Mouse (Mus musculus) stomach, embryonic 14.5 days (tissue): ENCODE measurements around the gene Fnbp1. TPM values are rescaled to one million over a fixed set of nuclear protein-coding genes. Genes with fewer than 3 reads are reported as not detected.

ENCODE experiments used
- ATAC-seq: fragments of 200-750 bp; cut with Nextera tagmentation; 2 replicates; pipeline ENCODE4 v1.8.0; 2017; ENCODE audit warnings: low read depth, moderate TSS enrichment; ENCODE audit not compliant: insufficient number of reproducible peaks, insufficient read depth, low FRiP score
- H3K27ac ChIP-seq: fragments of 300-500 bp; sonication (generic); 2 replicates; pipeline ENCODE4 v1.5.1; 2014; ENCODE audit warnings: mild to moderate bottlenecking, low read length, moderate library complexity, mixed read lengths
- H3K27me3 ChIP-seq: fragments of 300-500 bp; sonication (generic); 2 replicates; pipeline ENCODE4 v1.6.1; 2014; ENCODE audit warnings: low read length, control low read depth, mixed read lengths; ENCODE audit not compliant: control insufficient read depth, insufficient read depth
- H3K36me3 ChIP-seq: fragments of 300-500 bp; sonication (generic); 2 replicates; pipeline ENCODE4 v1.6.1; 2014; ENCODE audit warnings: mild to moderate bottlenecking, control low read depth, low read length, moderate library complexity, mixed read lengths; ENCODE audit not compliant: control insufficient read depth, insufficient read depth
- H3K4me1 ChIP-seq: fragments of 300-500 bp; sonication (generic); 2 replicates; pipeline ENCODE4 v1.6.1; 2014; ENCODE audit warnings: low read length, control low read depth, mixed read lengths; ENCODE audit not compliant: control insufficient read depth, insufficient read depth
- H3K4me2 ChIP-seq: fragments of 300-500 bp; sonication (generic); replicated peaks from 2 replicates; pipeline ENCODE4 v1.6.1; 2014; ENCODE audit warnings: low read depth, low read length, control low read depth
- H3K4me3 ChIP-seq: fragments of 300-500 bp; sonication (generic); 2 replicates; pipeline ENCODE4 v1.5.1; 2014; ENCODE audit warnings: low read depth, low read length, control low read depth
- H3K9ac ChIP-seq: fragments of 300-500 bp; sonication (generic); replicated peaks from 2 replicates; pipeline ENCODE4 v1.6.1; 2014; ENCODE audit warnings: low read depth, mild to moderate bottlenecking, control low read depth, low read length, moderate library complexity, mixed read lengths
- H3K9me3 ChIP-seq: fragments of 300-500 bp; sonication (generic); 2 replicates; pipeline ENCODE4 v1.6.1; 2016; ENCODE audit warnings: low read depth, low read length, control low read depth; ENCODE audit not compliant: control insufficient read depth
- WGBS: fragments of 180-500 bp; shearing (Covaris S2); extraction: QIAGEN DNeasy Blood & Tissue Kit; methylation state at CpG from one replicate; pipeline ENCODE4 v1.1.7; 2014; 5-methylcytosine and 5-hydroxymethylcytosine counted together
- polyA plus RNA-seq: library from polyadenylated mRNA; unstranded; fragments of >200 nt; fragmentation: Nextera tagmentation; extraction: Ambion mirVana; gene quantifications from 2 replicates; pipeline ENCODE4 v1.2.1, GENCODE M21; 2014

The Fnbp1 gene
- polyA plus RNA-seq, 1 experiment from 2014 or later: 39.2 TPM

- no peak overlapping the region for H3K4me2 ChIP-seq
- no peak for ATAC-seq
- no peaks in the 10 kb centered on the region for H3K36me3 ChIP-seq
- no peak overlapping the region for H3K27ac ChIP-seq
- no peak overlapping the region for H3K9ac ChIP-seq
- H3K4me1 ChIP-seq: peaks cover 5% of the 10 kb centered on the region; the same call in 1 of the 2 replicates
- H3K9me3 ChIP-seq: no peaks in the 10 kb centered on the region
- no peaks in the 10 kb centered on the region for H3K27me3 ChIP-seq
- H3K4me3 ChIP-seq: no peak overlapping the region
- 89% methylated on average over 10 of the region's 10 CpGs for WGBS
Measured at GRCm38 (mm10) chr2:31118639-31119380, 23.0 kb downstream of the Fnbp1 start.

GRCm38 (mm10) chr2:31118211-31118610, 23.6 kb downstream of the Fnbp1 start:
- no peaks in the 10 kb centered on the region for H3K27me3 ChIP-seq
- 91% methylated on average over 3 of the region's 3 CpGs for WGBS
- H3K9ac ChIP-seq: no peak overlapping the region
- H3K4me3 ChIP-seq: no peak overlapping the region
- ATAC-seq: no peak
- peaks cover 5% of the 10 kb centered on the region; the same call in 1 of the 2 replicates for H3K4me1 ChIP-seq
- H3K27ac ChIP-seq: no peak overlapping the region
- H3K36me3 ChIP-seq: no peaks in the 10 kb centered on the region
- H3K9me3 ChIP-seq: no peaks in the 10 kb centered on the region
- no peak overlapping the region for H3K4me2 ChIP-seq

- no peak overlapping the region for H3K27ac ChIP-seq
- 58% methylated on average over 10 of the region's 10 CpGs for WGBS
Measured at GRCm38 (mm10) chr2:31115943-31116731, 25.7 kb downstream of the Fnbp1 start.

GRCm38 (mm10) chr2:31115091-31115942, 26.5 kb downstream of the Fnbp1 start:
- Histone ChIP-seq H3K4me1 (peaks cover 2% of the 10 kb centered on the region; the same call in 1 of the 2 replicates), H3K27ac (peak overlapping the region; percentile 39; the same call in 1 of the 2 replicates), H3K9ac (no peak overlapping the region), H3K4me3 (no peak overlapping the region), H3K27me3 (no peaks in the 10 kb centered on the region), H3K36me3 (no peaks in the 10 kb centered on the region), H3K4me2 (no peak overlapping the region), H3K9me3 (no peaks in the 10 kb centered on the region)
- WGBS: 55% methylated on average over 10 of the region's 10 CpGs
- ATAC-seq: no peak

More at GRCm38 (mm10) chr2:31115943-31116731, 25.7 kb downstream of the Fnbp1 start:
- peaks cover 5% of the 10 kb centered on the region; the same call in 1 of the 2 replicates for H3K4me1 ChIP-seq
- H3K36me3 ChIP-seq: no peaks in the 10 kb centered on the region
- H3K9me3 ChIP-seq: no peaks in the 10 kb centered on the region
- no peaks in the 10 kb centered on the region for H3K27me3 ChIP-seq
- no peak overlapping the region for H3K9ac ChIP-seq
- ATAC-seq: no peak
- no peak overlapping the region for H3K4me2 ChIP-seq
- no peak overlapping the region for H3K4me3 ChIP-seq

GRCm38 (mm10) chr2:31114205-31114604, 27.6 kb downstream of the Fnbp1 start:
- ATAC-seq: no peak
- Histone ChIP-seq H3K27ac (no peak overlapping the region), H3K4me3 (no peak overlapping the region), H3K4me1 (peaks cover 3% of the 10 kb centered on the region; the same call in 1 of the 2 replicates), H3K27me3 (no peaks in the 10 kb centered on the region), H3K9me3 (no peaks in the 10 kb centered on the region), H3K9ac (no peak overlapping the region), H3K36me3 (no peaks in the 10 kb centered on the region), H3K4me2 (no peak overlapping the region)
- 98% methylated on average over 2 of the region's 2 CpGs for WGBS

- H3K27ac ChIP-seq: no peak overlapping the region
- WGBS: 84% methylated on average over 6 of the region's 6 CpGs
- no peaks in the 10 kb centered on the region for H3K9me3 ChIP-seq
- H3K36me3 ChIP-seq: no peaks in the 10 kb centered on the region
- ATAC-seq: no peak
- H3K4me1 ChIP-seq: peaks cover 21% of the 10 kb centered on the region; the same call in 1 of the 2 replicates
- no peaks in the 10 kb centered on the region for H3K27me3 ChIP-seq
- no peak overlapping the region for H3K9ac ChIP-seq
- H3K4me3 ChIP-seq: no peak overlapping the region
- H3K4me2 ChIP-seq: no peak overlapping the region
Measured at GRCm38 (mm10) chr2:31111685-31112084, 30.1 kb downstream of the Fnbp1 start.

GRCm38 (mm10) chr2:31109960-31110548, 31.8 kb downstream of the Fnbp1 start:
- no peak overlapping the region for H3K4me2 ChIP-seq
- H3K36me3 ChIP-seq: no peaks in the 10 kb centered on the region
- peaks cover 24% of the 10 kb centered on the region; the same call in 1 of the 2 replicates for H3K4me1 ChIP-seq
- ATAC-seq: no peak
- H3K4me3 ChIP-seq: no peak overlapping the region
- no peak overlapping the region for H3K27ac ChIP-seq
- no peak overlapping the region for H3K9ac ChIP-seq
- 73% methylated on average over 12 of the region's 12 CpGs for WGBS
- H3K27me3 ChIP-seq: no peaks in the 10 kb centered on the region
- H3K9me3 ChIP-seq: no peaks in the 10 kb centered on the region

- Histone ChIP-seq H3K27ac (peak overlapping the region; percentile 64), H3K27me3 (no peaks in the 10 kb centered on the region), H3K9me3 (no peaks in the 10 kb centered on the region), H3K4me2 (no peak overlapping the region), H3K36me3 (no peaks in the 10 kb centered on the region), H3K4me1 (peaks cover 27% of the 10 kb centered on the region), H3K4me3 (no peak overlapping the region), H3K9ac (no peak overlapping the region)
- WGBS: 67% methylated on average over 6 of the region's 6 CpGs
- ATAC-seq: no peak
Measured at GRCm38 (mm10) chr2:31108186-31108585, 33.6 kb downstream of the Fnbp1 start.
